Mouse (Mus musculus) ovary, postnatal 36 days (tissue): ENCODE results near the gene Lim2.
"Not testable (repeated sequence)": the region's sequence is repeated elsewhere in the genome, so short reads cannot be mapped to it uniquely, and the experiment has no call there.

ENCODE experiments used
- DNase-seq: peaks from one replicate; pipeline ENCODE4 v3.0.0; 2022; ENCODE audit warnings: low spot score, mixed read lengths

Gene Lim2

GRCm38 (mm10) chr7:43427406-43427805, at the start of gene Lim2:
Gene Lim2, plus strand, starts transcription at chr7:43427670.
- no peak for DNase-seq

GRCm38 (mm10) chr7:43378226-43378625, 49.2 kb upstream of the Lim2 start:
- DNase-seq: no peak

GRCm38 (mm10) chr7:43392349-43393121, 34.9 kb upstream of the Lim2 start:
- DNase-seq: no peak

- DNase-seq: no peak
These were observed 28.0 kb upstream of the Lim2 start for GRCm38 (mm10) chr7:43399501-43399900.

- DNase-seq: no peak
These were observed 24.8 kb upstream of the Lim2 start for GRCm38 (mm10) chr7:43402718-43403117.

- no peak for DNase-seq
These were observed 19.9 kb upstream of the Lim2 start for GRCm38 (mm10) chr7:43407573-43407972.

- DNase-seq: no peak
These were observed 19.3 kb upstream of the Lim2 start, which contains the start of gene Siglecg for GRCm38 (mm10) chr7:43408131-43408553. Gene Siglecg, plus strand, starts transcription at chr7:43408204.

- DNase-seq: no peak
These were observed 18.4 kb upstream of the Lim2 start for GRCm38 (mm10) chr7:43409084-43409483.

- not testable (repeated sequence) for DNase-seq
These were observed 15.7 kb upstream of the Lim2 start for GRCm38 (mm10) chr7:43411724-43412123.

- no peak for DNase-seq
These were observed 10.2 kb upstream of the Lim2 start for GRCm38 (mm10) chr7:43417298-43417697.

GRCm38 (mm10) chr7:43422995-43423617, 4.4 kb upstream of the Lim2 start:
- DNase-seq: peak; percentile 81

GRCm38 (mm10) chr7:43423991-43424625, 3.4 kb upstream of the Lim2 start:
- no peak for DNase-seq

- DNase-seq: no peak
These were observed 2.0 kb downstream of the Lim2 start for GRCm38 (mm10) chr7:43429500-43429899.

GRCm38 (mm10) chr7:43432891-43433290, 5.4 kb downstream of the Lim2 start:
- no peak for DNase-seq

GRCm38 (mm10) chr7:43434676-43435075, 7.2 kb downstream of the Lim2 start:
- DNase-seq: no peak

- DNase-seq: no peak
These were observed 9.1 kb downstream of the Lim2 start, which contains the start of gene Nkg7 for GRCm38 (mm10) chr7:43436341-43437255. Gene Nkg7, plus strand, starts transcription at chr7:43437073.

GRCm38 (mm10) chr7:43438611-43439010, 11.1 kb downstream of the Lim2 start:
- DNase-seq: no peak

GRCm38 (mm10) chr7:43440482-43440881, 13.0 kb downstream of the Lim2 start, which contains the start of gene Cldnd2:
Gene Cldnd2, plus strand, starts transcription at chr7:43440782.
- no peak for DNase-seq

GRCm38 (mm10) chr7:43441071-43441470, 13.6 kb downstream of the Lim2 start:
- no peak for DNase-seq

- DNase-seq: no peak
These were observed 15.2 kb downstream of the Lim2 start for GRCm38 (mm10) chr7:43442684-43443083.

GRCm38 (mm10) chr7:43443126-43443916, 15.9 kb downstream of the Lim2 start:
- DNase-seq: peak; percentile 78
